ENCODE assay signal across 8 mouse cellular contexts in genomic region chr16:43506189-43506751, GRCm38 (mm10).
DNase-seq lines count a peak whose midpoint lies in the region; ATAC-seq lines count a peak whose summit lies in the region.

No protein-coding gene starts in this region.

- H3K27ac ChIP-seq in heart, embryonic 11.5 days (ENCODE audit: low read depth, low read length): peak overlapping the region; percentile 82
- H3K27ac ChIP-seq in heart, embryonic 14.5 days (replicated peaks in 1 of 2; ENCODE audit: control insufficient read depth in 1 of 2, insufficient read depth in 1 of 2, low read depth in 2 of 2, low read length in 2 of 2): peak overlapping the region; percentile 90 to 97
- peak overlapping the region; percentile 78 for H3K27ac ChIP-seq in midbrain, embryonic 12.5 days (replicated peaks)

- no peaks in the 10 kb centered on the region for H3K36me3 ChIP-seq in heart, embryonic 11.5 days (ENCODE audit: control insufficient read depth, insufficient read depth, low read length)
- H3K36me3 ChIP-seq in heart, embryonic 14.5 days (ENCODE audit: control insufficient read depth, insufficient read depth, low read length): no peaks in the 10 kb centered on the region
- H3K36me3 ChIP-seq in midbrain, embryonic 12.5 days: no peaks in the 10 kb centered on the region

- DNase-seq in heart, postnatal 25 days (ENCODE audit: low spot score): no peak
- peak; percentile 62 for DNase-seq in brain, adult 2 months (ENCODE audit: low read depth, low spot score)
- no peak for DNase-seq in yolk sac, embryonic 10.5 days (ENCODE audit: low spot score)
- DNase-seq in right cerebral cortex, postnatal 36 days (ENCODE audit: low spot score in 2 of 2): no peak
- no peak for DNase-seq in thymus, adult 18-20 months

- H3K27me3 ChIP-seq in heart, embryonic 11.5 days (ENCODE audit: control insufficient read depth, insufficient read depth, low read length): no peaks in the 10 kb centered on the region
- H3K27me3 ChIP-seq in heart, embryonic 14.5 days (ENCODE audit: control insufficient read depth, insufficient read depth, low read length): no peaks in the 10 kb centered on the region
- no peaks in the 10 kb centered on the region for H3K27me3 ChIP-seq in midbrain, embryonic 12.5 days

- ATAC-seq in heart, embryonic 11.5 days (replicated peaks; ENCODE audit: insufficient number of reproducible peaks, low FRiP score, low TSS enrichment): no peak
- ATAC-seq in heart, embryonic 14.5 days (ENCODE audit: insufficient number of reproducible peaks, insufficient read depth, low FRiP score, low read depth): no peak
- 0 out of 2 replicates have a peak, but pooled peaks have one; percentile 5 for ATAC-seq in midbrain, embryonic 12.5 days (ENCODE audit: low FRiP score, low read depth)

- H3K9me3 ChIP-seq in heart, embryonic 11.5 days (replicated peaks; ENCODE audit: control insufficient read depth, low read length): no peaks in the 10 kb centered on the region
- H3K9me3 ChIP-seq in heart, embryonic 14.5 days (ENCODE audit: control insufficient read depth, low read length): no peaks in the 10 kb centered on the region
- H3K9me3 ChIP-seq in midbrain, embryonic 12.5 days: no peaks in the 10 kb centered on the region

- H3K9ac ChIP-seq in heart, embryonic 11.5 days (ENCODE audit: low read depth, low read length): peak overlapping the region; percentile 62
- H3K9ac ChIP-seq in heart, embryonic 14.5 days (ENCODE audit: low read length): peak overlapping the region; percentile 78
- peak overlapping the region; percentile 77 for H3K9ac ChIP-seq in midbrain, embryonic 12.5 days (replicated peaks)

- peak overlapping the region; percentile 16 for H3K4me3 ChIP-seq in heart, embryonic 11.5 days (ENCODE audit: low read depth, low read length)
- H3K4me3 ChIP-seq in heart, embryonic 14.5 days (ENCODE audit: control insufficient read depth in 1 of 2, insufficient read depth in 1 of 2, low read depth in 1 of 2, low read length in 2 of 2): peak overlapping the region; percentile 35 to 37
- peak overlapping the region; percentile 59 for H3K4me3 ChIP-seq in midbrain, embryonic 12.5 days

- H3K4me2 ChIP-seq in heart, embryonic 11.5 days: peak overlapping the region; percentile 71
- peak overlapping the region; percentile 74 for H3K4me2 ChIP-seq in heart, embryonic 14.5 days (ENCODE audit: low read length)
- H3K4me2 ChIP-seq in midbrain, embryonic 12.5 days (replicated peaks): peak overlapping the region; percentile 82

- H3K4me1 ChIP-seq in heart, embryonic 11.5 days (ENCODE audit: control insufficient read depth, insufficient read depth, low read length): peaks cover 12% of the 10 kb centered on the region
- H3K4me1 ChIP-seq in heart, embryonic 14.5 days (ENCODE audit: control insufficient read depth in 2 of 2, insufficient read depth in 2 of 2, low read length in 2 of 2): peaks cover 8 to 35% of the 10 kb centered on the region in 2 experiments
- H3K4me1 ChIP-seq in midbrain, embryonic 12.5 days: peaks cover 49% of the 10 kb centered on the region

- 22% methylated on average over 9 of the region's 9 CpGs for WGBS in heart, embryonic 11.5 days (ENCODE audit: insufficient replicate concordance)
- 16% methylated on average over 9 of the region's 9 CpGs for WGBS in heart, embryonic 14.5 days
- 11% methylated on average over 9 of the region's 9 CpGs for WGBS in midbrain, embryonic 12.5 days

- intact Hi-C loops in heart, postnatal 25 days (cut with DNase I): no loop called here
